Mouse (Mus musculus): ENCODE measurements at regions not wholly inside any gene's neighbourhood (a gene's known extent, or its start where the extent isn't known, plus 50 kb on each side); places are given as distances from the start of the nearest gene placed in this dataset.
"Not testable (repeated sequence)": the region's sequence is repeated elsewhere in the genome, so short reads cannot be mapped to it uniquely, and the experiment has no call there.

GRCm38 (mm10) chr12:95388185-95388584 is 303.8 kb upstream of the Flrt2 start:
- peak; percentile 6 for DNase-seq

DNA sequence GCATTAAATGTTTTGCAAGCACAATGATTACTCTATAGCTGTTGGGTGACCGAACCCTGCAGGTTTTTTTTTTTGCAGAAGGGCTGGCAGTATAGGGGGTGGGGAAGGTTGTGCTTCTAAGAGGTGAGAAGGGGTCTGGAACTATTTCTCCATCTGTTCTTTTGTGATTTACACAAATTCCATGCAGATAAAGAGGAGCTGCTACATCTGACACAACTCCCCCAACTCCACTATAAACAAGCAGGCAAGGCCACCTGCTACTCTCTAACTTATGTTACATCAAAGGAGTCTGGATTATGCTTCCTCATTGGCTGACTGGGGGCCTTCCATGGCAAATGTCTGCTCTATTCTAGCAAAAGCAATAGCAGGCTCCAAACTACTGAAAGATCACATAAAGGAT is 299.2 kb upstream of the Flrt2 start:
- DNase-seq: no peak

- DNase-seq: no peak
Measured at GRCm38 (mm10) chr12:95394991-95395530, 297.0 kb upstream of the Flrt2 start.

DNA sequence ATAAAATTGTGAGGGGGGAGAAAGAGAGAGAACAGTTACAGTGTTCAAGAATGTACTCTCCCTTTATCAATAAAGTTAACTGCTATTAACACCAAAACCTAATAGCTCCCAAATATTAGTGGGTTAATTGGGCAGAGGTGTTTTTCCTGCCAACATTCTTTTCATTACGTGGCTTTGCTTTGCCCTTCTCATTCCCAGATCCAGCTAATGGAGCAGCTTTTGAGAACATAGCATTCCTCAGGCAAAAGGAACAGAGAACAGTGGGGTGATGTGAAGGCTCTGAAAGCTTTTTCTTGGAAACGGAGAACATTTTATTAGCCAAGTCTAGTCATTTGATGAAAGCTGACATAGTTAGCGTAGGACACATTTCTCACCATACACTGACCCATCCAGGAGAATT is 271.2 kb upstream of the Flrt2 start:
- no peak for DNase-seq

DNA sequence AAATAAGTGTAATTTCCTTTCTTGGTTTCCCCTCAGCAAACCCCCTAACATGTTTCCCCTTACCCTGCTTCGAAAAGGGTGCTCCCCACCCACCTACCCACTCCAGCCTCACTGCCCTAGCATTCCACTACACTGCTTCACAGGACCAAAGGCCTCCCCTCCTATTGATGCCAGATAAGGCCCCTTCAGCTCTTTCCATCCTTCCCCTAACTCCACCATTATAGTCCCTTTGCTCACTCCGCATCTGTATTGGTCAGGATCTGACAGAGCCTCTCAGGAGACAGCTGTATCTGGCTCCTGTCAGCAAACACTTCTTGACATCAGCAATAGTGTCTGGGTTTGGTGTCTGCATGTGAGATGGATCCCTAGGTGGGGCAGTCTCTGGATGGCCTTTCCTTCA is 267.3 kb upstream of the Flrt2 start:
- DNase-seq: no peak

- DNase-seq: no peak
Measured at GRCm38 (mm10) chr12:95437226-95437625, 254.8 kb upstream of the Flrt2 start.

DNA sequence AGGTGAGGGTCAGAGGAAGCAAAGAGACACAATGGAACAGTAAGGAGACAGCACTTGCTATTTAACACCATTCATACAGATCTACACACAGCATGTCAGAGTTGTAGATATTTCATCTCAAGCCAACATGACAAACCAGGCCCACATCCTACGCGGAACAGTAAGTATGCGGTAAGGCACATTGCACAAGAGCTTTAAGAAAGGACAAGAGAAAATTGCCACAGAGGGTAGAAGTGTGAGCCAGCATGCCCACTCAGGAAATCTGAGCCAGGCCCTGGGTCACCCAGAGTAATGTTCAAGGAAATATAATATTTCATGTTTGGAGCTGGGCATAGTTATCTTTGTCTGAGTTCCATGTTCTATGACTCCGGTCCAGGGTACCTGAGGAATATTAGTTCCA is 234.5 kb upstream of the Flrt2 start:
- no peak for DNase-seq

DNA sequence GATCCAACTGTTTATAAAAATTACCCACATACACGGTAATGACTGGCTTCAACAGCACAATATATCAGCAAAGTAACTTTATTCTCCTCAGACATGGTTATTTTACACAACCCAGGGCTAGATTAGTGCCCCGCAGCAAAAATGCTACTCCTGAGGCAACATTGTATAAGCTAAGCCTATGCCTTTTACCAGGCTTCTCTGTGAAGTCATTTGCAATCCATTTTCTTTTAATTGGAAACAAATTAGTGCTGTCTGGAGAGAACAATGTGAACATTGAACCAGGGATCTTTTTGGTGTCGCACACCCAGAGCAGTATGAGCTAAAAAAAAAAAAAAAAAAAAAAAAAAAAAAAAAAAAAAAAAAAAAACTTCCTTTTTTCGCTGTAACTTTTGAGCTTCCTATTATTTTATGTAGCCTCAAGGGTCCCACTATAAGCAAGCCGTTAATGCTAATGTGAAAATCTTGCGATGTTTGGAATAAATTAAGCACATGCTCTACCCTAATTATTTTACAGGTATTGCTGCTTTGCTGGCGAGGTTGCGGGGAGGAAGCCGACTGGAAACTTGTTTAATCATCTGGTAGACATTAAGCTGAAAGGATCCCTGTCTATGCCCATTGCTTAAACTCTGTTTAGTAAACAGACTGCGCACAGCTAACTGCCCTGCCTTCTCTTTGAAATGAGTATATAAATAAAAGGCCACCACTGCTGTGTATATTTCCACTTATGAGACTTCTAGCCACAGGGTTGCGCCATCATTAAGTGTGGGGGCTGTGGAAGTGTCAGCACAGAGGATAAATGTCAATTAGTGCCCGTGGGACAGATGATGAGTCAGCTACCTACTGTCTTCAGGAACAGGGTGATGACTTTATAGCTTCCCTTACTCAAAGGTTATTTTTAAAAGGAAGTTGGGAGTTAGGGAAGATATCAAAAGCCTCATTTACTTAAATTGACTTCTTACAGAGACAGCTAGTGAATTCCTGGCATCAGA is 225.2 kb upstream of the Flrt2 start:
- DNase-seq: no peak

- DNase-seq: no peak
Measured at GRCm38 (mm10) chr12:95469897-95470296, 222.1 kb upstream of the Flrt2 start.

- no peak for DNase-seq
Measured at GRCm38 (mm10) chr12:95486502-95486901, 205.5 kb upstream of the Flrt2 start.

DNA sequence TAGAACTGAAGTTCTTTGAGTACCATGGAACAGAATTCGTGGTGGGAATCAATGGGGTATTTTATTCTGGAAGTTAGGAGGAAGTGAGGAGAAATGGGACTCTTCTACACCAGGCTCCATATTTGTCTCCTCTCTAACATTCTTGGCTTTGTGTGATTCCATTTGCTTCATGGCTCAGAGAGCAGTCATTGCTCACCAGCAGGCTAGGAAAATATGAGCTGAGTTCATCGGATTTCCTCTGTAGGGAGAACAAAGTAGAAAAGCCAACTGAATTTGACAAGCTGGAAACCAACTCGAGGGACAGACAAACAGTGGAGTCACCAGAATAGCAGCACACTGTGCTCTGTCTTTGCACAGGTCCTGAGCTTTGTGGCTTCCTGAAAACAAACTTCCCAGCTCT is 203.7 kb upstream of the Flrt2 start:
- DNase-seq: no peak

DNA sequence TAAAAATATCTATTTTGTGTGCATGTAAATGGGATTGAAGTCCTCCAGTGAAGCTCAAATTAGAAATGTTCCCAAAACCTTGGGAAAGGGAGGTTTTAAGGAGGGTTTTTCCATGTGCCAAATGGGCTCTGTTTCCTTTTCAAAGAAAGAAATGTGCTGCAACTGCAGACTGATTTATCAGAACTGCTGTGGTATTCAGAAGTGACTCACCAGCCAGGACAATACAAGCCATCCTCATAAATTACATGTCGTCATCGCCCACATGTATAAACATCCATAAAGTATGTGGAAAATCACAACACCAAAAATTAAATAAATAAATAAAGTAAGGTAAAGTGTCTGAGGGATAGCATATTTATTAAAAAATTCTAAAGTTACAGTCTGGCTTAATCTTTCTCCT is 202.7 kb upstream of the Flrt2 start:
- DNase-seq: no peak

GRCm38 (mm10) chr12:95489848-95490247 is 202.2 kb upstream of the Flrt2 start:
- no peak for DNase-seq

- DNase-seq: not testable (repeated sequence)
Measured at GRCm38 (mm10) chr12:95491806-95492436, 200.1 kb upstream of the Flrt2 start.

DNA sequence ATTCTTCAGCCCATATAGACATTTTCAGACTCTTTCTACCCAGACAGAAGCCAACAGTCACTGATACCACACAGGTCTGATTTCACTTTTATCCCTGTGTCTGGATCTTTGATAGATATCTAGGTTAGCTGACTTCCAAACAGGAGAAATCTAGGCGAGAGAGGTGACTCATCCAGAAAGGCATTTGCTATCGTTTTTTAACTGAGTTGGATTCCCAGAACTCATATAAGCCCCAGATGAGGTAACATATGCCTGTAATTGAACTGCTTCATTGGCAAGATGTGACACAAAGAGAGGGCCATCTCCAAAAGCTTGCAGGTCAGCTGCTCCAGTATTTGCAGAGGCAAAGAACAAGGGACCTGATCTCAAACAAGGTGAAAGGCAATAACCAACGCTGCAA is 190.6 kb upstream of the Flrt2 start:
- no peak for DNase-seq

- DNase-seq: no peak
Measured at GRCm38 (mm10) chr12:95520008-95520407, 172.0 kb upstream of the Flrt2 start.

- no peak for DNase-seq
Measured at GRCm38 (mm10) chr12:95522052-95522451, 170.0 kb upstream of the Flrt2 start.

GRCm38 (mm10) chr12:95533888-95534639 is 158.0 kb upstream of the Flrt2 start:
- no peak for DNase-seq

DNA sequence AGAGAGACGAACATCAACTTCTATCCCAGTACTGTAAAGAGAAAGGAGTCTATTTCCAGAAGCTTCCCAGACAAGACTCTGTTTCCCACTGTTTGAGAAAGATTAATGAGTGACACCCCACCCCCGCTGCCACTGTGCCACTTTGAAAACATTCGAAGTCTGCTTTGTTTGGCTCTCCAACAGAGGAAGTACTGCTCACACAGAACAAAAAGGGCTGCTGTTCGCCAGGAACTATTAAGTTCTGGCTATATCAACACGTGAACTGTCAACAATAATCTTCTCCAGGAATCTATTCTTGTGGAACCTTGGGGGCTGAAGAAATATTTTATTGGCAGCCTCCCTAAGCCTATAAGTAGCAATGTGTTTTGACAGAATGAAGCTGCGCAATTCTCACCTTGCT is 144.7 kb upstream of the Flrt2 start:
- DNase-seq: no peak

DNA sequence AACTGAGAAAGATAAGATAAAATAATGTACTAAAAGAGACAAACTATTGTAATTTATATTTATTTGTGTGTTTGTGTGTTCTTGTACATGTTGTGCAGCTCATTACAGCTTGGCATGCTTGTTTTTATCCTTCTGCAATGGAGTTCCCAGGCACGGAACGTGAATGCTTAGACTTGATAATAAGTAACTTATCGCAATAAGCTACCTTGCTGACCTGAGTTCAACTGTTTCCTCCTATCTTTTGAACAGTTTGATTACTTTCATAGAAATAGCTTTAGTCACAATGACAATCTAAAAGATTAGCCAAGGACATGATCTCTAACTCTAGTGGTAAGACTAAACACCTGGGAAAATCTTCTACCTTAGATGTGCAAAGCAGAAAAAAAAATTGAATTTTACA is 138.9 kb upstream of the Flrt2 start:
- DNase-seq: no peak

DNA sequence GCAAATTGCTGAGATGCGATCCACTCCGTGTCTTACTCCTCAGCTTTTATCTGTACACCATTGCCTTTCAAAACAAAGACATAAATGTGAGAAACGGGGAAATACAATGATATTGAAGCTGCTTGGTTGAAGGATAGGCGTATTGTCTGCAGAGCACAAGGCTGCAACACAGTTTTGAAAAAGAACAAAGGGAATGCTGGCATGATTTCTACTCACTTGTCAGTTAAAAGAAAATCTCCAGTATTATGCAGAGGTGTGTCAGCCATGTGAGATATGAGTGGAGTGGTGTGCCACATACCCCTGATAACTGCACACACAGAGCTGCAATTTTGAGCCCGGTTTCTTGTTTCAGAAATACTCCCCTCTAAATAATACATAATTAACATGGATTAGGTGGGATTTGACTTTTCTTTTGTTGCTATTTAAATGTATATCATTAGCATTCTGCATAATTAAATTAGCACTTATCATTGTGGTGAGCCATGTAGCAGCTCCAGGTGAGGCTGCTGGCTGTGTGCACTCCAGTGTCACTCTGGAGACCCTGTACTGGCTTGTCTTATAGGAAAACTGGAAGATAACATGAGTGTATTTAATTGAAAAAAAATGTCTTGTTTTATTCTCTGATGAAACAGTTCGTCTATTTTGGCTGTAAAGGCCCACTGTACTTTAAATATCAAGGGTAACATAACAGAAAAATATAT is 133.2 kb upstream of the Flrt2 start:
- no peak for DNase-seq

- DNase-seq: no peak
Measured at GRCm38 (mm10) chr12:95563431-95563830, 128.6 kb upstream of the Flrt2 start.

- peak; percentile 3 for DNase-seq
Measured at GRCm38 (mm10) chr12:95576772-95577171, 115.3 kb upstream of the Flrt2 start.

Measured in right cerebral cortex, postnatal 14 days (tissue).